Mouse (Mus musculus): ENCODE data around the gene Itgb1bp2.
A peak's percentile ranks its signal among the peaks of the same experiment; 100 is the strongest.

Itgb1bp2 gene

DNA sequence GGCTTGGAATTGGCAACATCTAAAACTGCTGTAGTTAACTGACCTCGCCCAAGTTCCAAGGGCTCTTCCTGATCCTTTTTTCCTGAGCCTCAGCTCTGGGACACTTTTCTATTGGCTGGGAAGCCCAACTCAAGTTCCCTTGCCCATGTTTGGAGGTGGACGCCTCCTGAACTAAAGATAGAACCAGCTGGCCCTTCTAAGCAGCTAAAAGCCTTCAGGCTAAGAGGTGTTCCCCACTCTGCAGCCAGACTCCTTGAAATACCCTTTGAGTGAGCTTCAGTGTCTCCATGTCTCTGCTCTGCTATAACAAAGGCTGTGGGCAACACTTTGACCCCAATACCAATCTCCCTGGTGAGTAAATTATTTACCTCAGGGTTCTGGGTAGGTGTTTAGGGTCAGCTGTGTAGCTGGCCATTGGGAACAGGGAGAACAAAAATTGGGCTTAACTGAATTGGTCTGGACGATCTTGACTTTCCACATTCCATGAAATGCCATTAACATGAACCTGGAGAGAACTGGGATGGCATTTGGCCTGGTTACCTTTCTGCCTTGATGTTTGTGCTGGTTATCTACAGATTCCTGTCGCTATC lies at the start of gene Itgb1bp2:
Gene Itgb1bp2, plus strand, starts transcription at position 203 of the 590 bp plus-strand sequence.
- DNase-seq = no peak

- DNase-seq = peak; percentile 23 to 39
Observed at GRCm38 (mm10) chrX:101418946-101419724, 29.8 kb upstream of the Itgb1bp2 start.

DNA sequence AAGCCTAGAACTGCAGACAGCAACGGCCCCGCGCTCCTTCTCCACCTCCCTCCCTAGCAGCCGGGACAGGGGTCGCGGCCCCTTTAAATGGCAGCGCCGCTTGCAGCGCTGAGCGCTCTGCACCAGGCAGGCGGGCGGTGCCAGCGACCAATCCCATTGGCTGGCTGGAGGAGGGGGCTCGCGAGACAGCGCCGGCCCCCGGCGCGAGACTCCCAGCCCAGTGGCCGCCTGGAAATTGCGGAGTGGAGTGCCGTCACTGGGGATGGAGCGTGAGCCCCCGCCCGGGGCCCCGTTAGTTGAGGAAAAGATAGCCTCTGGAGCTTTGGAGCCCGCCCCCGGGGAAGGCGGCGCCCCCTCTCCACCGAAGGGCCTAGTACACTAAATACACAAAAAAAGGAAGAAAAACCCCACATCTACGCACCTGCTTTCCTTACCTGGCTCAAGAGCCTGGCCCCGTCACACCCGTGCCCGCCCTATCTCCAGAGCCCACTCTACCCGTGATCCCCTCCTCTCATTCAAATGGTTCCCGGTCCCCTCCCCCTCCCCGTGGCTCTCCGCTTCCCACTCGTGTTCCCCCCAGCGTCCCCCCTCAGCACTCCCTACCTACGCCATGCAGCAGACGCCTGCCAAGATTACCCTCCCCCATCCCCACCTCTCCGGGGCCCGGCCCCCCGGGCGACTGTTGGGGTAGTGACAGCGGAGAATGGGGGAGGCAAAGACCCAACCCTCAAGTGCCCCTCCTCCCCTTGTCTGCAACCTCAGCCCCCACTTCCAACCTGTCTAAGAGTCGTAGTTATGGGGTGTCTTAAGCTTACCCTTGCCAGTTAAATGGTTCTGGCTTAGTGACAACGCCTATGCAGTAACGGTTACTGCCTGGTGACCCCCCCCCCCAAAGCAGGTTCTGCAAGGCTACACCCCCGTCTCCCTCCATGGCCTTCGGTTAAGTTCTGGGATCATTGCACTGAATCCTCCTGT lies 28.9 kb upstream of the Itgb1bp2 start:
- peak; percentile 79 to 81 for DNase-seq

GRCm38 (mm10) chrX:101420700-101421095 lies 28.2 kb upstream of the Itgb1bp2 start, which contains the start of gene Zmym3:
TSS of gene Zmym3 (minus strand) at chrX:101420849.
- DNase-seq = no peak

GRCm38 (mm10) chrX:101423462-101423861 lies 25.4 kb upstream of the Itgb1bp2 start:
- DNase-seq = no peak

DNA sequence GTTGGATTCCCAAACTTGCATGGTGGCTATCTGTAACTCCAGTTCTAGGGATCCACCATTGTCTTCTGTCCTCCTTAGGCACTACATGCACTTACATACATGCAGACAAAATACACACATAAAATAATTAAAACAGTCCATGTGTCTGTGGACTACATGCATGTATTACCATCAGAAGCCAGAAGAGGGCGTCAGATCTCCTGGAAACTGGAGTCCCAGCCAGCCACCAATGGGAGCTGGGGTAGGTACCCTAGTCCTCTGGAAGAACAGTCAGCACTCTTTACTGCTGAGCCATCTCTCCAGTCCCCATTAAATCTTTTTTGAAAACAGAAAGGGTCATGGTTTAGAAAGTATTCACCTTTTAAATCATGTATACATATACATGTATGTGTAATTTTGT lies 21.1 kb upstream of the Itgb1bp2 start:
- no peak for DNase-seq

DNA sequence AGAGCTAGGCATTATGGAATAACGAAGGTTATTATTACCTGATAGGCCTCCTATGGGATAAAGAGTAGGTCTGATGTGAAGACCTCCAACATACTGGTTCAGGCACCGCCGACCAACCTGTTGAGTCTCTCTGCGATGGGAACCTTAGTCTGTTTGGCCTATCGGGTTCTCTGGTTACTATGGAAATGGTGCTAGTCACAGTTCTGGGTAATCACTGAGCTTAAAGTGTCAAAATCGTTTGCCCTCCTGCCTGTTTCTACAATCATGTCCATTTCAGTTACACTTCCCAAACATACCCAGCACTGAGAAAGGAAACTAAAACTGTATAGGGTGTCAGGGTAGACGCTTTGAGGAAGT lies 20.1 kb upstream of the Itgb1bp2 start:
- no peak for DNase-seq

GRCm38 (mm10) chrX:101429142-101429949 lies 19.5 kb upstream of the Itgb1bp2 start, which contains the start of gene Nono:
TSS of gene Nono (plus strand) at chrX:101429318.
- peak; percentile 81 to 88 for DNase-seq

- DNase-seq = no peak
Observed at GRCm38 (mm10) chrX:101429976-101430375, 18.9 kb upstream of the Itgb1bp2 start.

- DNase-seq = no peak
Observed at GRCm38 (mm10) chrX:101451147-101451546, 2.3 kb downstream of the Itgb1bp2 start.

- no peak for DNase-seq
Observed at GRCm38 (mm10) chrX:101451591-101451990, 2.7 kb downstream of the Itgb1bp2 start.

DNA sequence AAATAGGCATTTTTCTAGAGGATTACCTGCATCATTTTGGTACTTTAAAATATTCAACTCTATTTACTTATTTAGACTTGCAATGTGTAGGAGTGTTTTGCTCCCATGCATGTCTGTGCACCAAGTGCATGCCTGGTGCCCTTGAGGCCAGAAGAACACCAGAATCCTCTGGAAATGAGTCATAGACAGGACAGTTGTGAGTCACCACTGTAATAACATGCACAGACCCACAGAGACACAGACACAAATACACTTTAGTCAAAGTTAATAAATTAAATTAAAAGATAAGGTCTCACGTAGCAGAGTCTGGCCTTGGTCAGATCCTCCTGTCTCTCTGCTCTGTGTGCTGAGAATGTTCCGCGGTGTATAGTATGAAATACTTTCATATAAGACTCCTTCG lies 23.3 kb downstream of the Itgb1bp2 start:
- DNase-seq = no peak

- no peak for DNase-seq
Observed at GRCm38 (mm10) chrX:101481604-101482350, 32.9 kb downstream of the Itgb1bp2 start.

- peak; percentile 5 to 11 for DNase-seq
Observed at GRCm38 (mm10) chrX:101486487-101487152, 37.7 kb downstream of the Itgb1bp2 start.
